ENCODE assay signal across 9 mouse cellular contexts in the genomic region with DNA sequence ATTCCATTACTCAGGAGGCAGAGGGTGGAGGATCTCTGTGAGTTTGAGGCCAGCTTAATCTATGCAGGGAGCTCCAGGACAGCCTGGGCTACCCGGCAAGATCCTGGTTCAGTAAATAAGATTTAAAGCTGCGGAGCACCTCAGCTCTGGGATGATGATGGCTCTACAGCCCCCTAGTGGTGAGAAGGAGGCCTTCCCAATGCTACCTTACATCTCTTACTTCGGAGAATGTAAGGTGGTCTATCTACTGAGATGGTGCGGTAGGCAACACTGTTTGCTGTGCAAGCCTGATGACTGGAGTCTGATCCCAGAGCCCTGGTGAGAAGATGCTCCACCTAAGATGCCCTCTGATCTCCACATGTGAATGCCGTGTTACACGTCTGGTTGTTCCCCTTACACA. TPM values are rescaled to one million over a fixed set of nuclear protein-coding genes. Genes with fewer than 3 reads are reported as not detected.
DNase-seq lines count a peak whose midpoint lies in the region; ATAC-seq and TF ChIP-seq lines count a peak whose summit lies in the region.
"Had no signal": no experiment of that assay in that cellular context is flagged by ENCODE, and none has a peak within 500 bp of the region (broad histone marks: within the 10 kb centered on the region; RNA-seq: fewer than 3 reads in every experiment).

No protein-coding gene starts in this region.

- no peaks in the 10 kb centered on the region for H3K4me1 ChIP-seq in spleen, adult 2 months (ENCODE audit: control insufficient read depth, insufficient read depth, insufficient read length)
- H3K4me1 ChIP-seq in forebrain, embryonic 13.5 days: no peaks in the 10 kb centered on the region
- H3K4me1 ChIP-seq in liver, embryonic 16.5 days (ENCODE audit: control insufficient read depth, low read depth, low read length): peaks cover 4% of the 10 kb centered on the region; the same call in 1 of the 2 replicates

- no peak overlapping the region for H3K4me2 ChIP-seq in forebrain, embryonic 13.5 days
- no peak overlapping the region for H3K4me2 ChIP-seq in liver, embryonic 16.5 days (ENCODE audit: low read depth, low read length)
- H3K4me2 ChIP-seq: heart, embryonic 13.5 days had no signal

- peak; percentile 20 for DNase-seq in adrenal gland, postnatal 14 days
- no peak for DNase-seq in adrenal gland, postnatal 25 days
- no peak for DNase-seq in spleen, adult 2 months (ENCODE audit: low read depth in 1 of 2, low spot score in 2 of 2)
- no peak for DNase-seq in spleen, postnatal 14 days (ENCODE audit: low spot score in 2 of 2)
- DNase-seq in splenic B cell, adult 2 months (ENCODE audit: low read depth, low spot score): peak; percentile 46
- DNase-seq in urinary bladder, adult 2 months (ENCODE audit: low spot score): no peak

- H3K27ac ChIP-seq in spleen, adult 2 months (ENCODE audit: insufficient read depth, low read length): no peak overlapping the region
- H3K27ac ChIP-seq in forebrain, embryonic 13.5 days: no peak overlapping the region
- no peak overlapping the region for H3K27ac ChIP-seq in liver, embryonic 16.5 days (ENCODE audit: low read length)
- H3K27ac ChIP-seq: heart, embryonic 13.5 days had no signal

- no peak for TF ChIP-seq POLR2A in spleen, adult 2 months (IDR thresholded peaks at IDR 0.05; ENCODE audit: low read depth, low read length)

- no peak overlapping the region for H3K4me3 ChIP-seq in spleen, adult 2 months (ENCODE audit: extremely low read depth, insufficient read depth, insufficient read length)
- no peak overlapping the region for H3K4me3 ChIP-seq in forebrain, embryonic 13.5 days
- H3K4me3 ChIP-seq in liver, embryonic 16.5 days (ENCODE audit: low read depth, low read length): no peak overlapping the region
- H3K4me3 ChIP-seq: heart, embryonic 13.5 days had no signal

- no peaks in the 10 kb centered on the region for H3K27me3 ChIP-seq in spleen, adult 2 months (ENCODE audit: control insufficient read depth, insufficient read depth, low read length)
- no peaks in the 10 kb centered on the region for H3K27me3 ChIP-seq in forebrain, embryonic 13.5 days
- H3K27me3 ChIP-seq in liver, embryonic 16.5 days (ENCODE audit: control insufficient read depth, insufficient read depth, low read depth, low read length): no peaks in the 10 kb centered on the region
- H3K27me3 ChIP-seq in splenic B cell, adult 2 months (ENCODE audit: control insufficient read depth, insufficient read depth, low read length, poor library complexity, severe bottlenecking): no peaks in the 10 kb centered on the region
- H3K27me3 ChIP-seq: heart, embryonic 13.5 days had no signal

- H3K36me3 ChIP-seq in spleen, adult 2 months (ENCODE audit: control insufficient read depth, insufficient read depth, low read length): no peaks in the 10 kb centered on the region
- H3K36me3 ChIP-seq in forebrain, embryonic 13.5 days (ENCODE audit: poor library complexity, severe bottlenecking): 0 out of 2 replicates have a peak, but pooled peaks cover 6% of the 10 kb centered on the region
- H3K36me3 ChIP-seq in liver, embryonic 16.5 days (ENCODE audit: control insufficient read depth, insufficient read depth): no peaks in the 10 kb centered on the region
- no peaks in the 10 kb centered on the region for H3K36me3 ChIP-seq in splenic B cell, adult 2 months (ENCODE audit: control insufficient read depth, insufficient read depth, low read length, poor library complexity, severe bottlenecking)

- peak; percentile 50; the same call in 1 of the 2 replicates for ATAC-seq in forebrain, embryonic 13.5 days
- ATAC-seq in liver, embryonic 16.5 days (ENCODE audit: low read depth): 0 out of 2 replicates have a peak, but pooled peaks have one; percentile 19

- H3K9me3 ChIP-seq in forebrain, embryonic 13.5 days (replicated peaks): no peaks in the 10 kb centered on the region
- no peaks in the 10 kb centered on the region for H3K9me3 ChIP-seq in liver, embryonic 16.5 days (replicated peaks; ENCODE audit: control insufficient read depth, low read length)
- H3K9me3 ChIP-seq: heart, embryonic 13.5 days had no signal

- 64% methylated on average over 6 of the region's 6 CpGs for WGBS in spleen, adult 2 months
- WGBS in forebrain, embryonic 13.5 days: 45% methylated on average over 6 of the region's 6 CpGs
- WGBS in liver, embryonic 16.5 days (ENCODE audit: insufficient replicate concordance): 48% methylated on average over 6 of the region's 6 CpGs

- no peak overlapping the region for H3K9ac ChIP-seq in forebrain, embryonic 13.5 days
- H3K9ac ChIP-seq in liver, embryonic 16.5 days (ENCODE audit: low read depth, low read length): no peak overlapping the region
- H3K9ac ChIP-seq: heart, embryonic 13.5 days had no signal

- TF ChIP-seq CTCF in spleen, adult 2 months (IDR thresholded peaks at IDR 0.05; ENCODE audit: extremely low read depth, insufficient read depth, insufficient read length, insufficient replicate concordance): peak; percentile 35; the same call in 1 of the 2 replicates

RNA-seq across cellular contexts. Expression of a gene that starts 17.5 kb away (rescaled TPM):
- 22.3 and 24.3 TPM in 2 replicates for total RNA-seq in adrenal gland, postnatal 14 days (2021)
- 29.7 and 55.5 TPM in 2 replicates for total RNA-seq in adrenal gland, postnatal 25 days (2021)
- polyA plus RNA-seq in spleen, adult 2 months (2012; rRNA removed): 4.0 and 4.5 TPM in 2 replicates
- polyA plus RNA-seq in forebrain, embryonic 13.5 days (2015; fragmentation: Nextera tagmentation; extraction: Ambion mirVana): 3.5 and 4.0 TPM in 2 replicates
- polyA plus RNA-seq in liver, embryonic 16.5 days (2015; fragmentation: Nextera tagmentation; extraction: Ambion mirVana): 2.9 and 3.8 TPM in 2 replicates
- polyA plus RNA-seq in urinary bladder, adult 2 months (2012; rRNA removed): 66.9 and 67.9 TPM in 2 replicates

RNA-seq across cellular contexts. Expression of a gene that starts 30.1 kb away (rescaled TPM):
- not detected in 2 replicates for total RNA-seq in adrenal gland, postnatal 14 days (2021)
- total RNA-seq in adrenal gland, postnatal 25 days (2021): not detected in 2 replicates
- not detected in 2 replicates for polyA plus RNA-seq in spleen, adult 2 months (2012; rRNA removed)
- polyA plus RNA-seq in forebrain, embryonic 13.5 days (2015; fragmentation: Nextera tagmentation; extraction: Ambion mirVana): not detected in 2 replicates
- polyA plus RNA-seq in liver, embryonic 16.5 days (2015; fragmentation: Nextera tagmentation; extraction: Ambion mirVana): not detected in 2 replicates
- polyA plus RNA-seq in urinary bladder, adult 2 months (2012; rRNA removed): not detected in 2 replicates
- polyA plus RNA-seq: heart, embryonic 13.5 days had no signal

RNA-seq across cellular contexts. Expression of a gene that starts 30.8 kb away (rescaled TPM):
- total RNA-seq in adrenal gland, postnatal 14 days (2021): 83.9 and 85.7 TPM in 2 replicates
- total RNA-seq in adrenal gland, postnatal 25 days (2021): 82.5 and 88.5 TPM in 2 replicates
- polyA plus RNA-seq in spleen, adult 2 months (2012; rRNA removed): 15.5 and 16.7 TPM in 2 replicates
- polyA plus RNA-seq in forebrain, embryonic 13.5 days (2015; fragmentation: Nextera tagmentation; extraction: Ambion mirVana): 77.3 and 80.1 TPM in 2 replicates
- 29.9 and 32.5 TPM in 2 replicates for polyA plus RNA-seq in liver, embryonic 16.5 days (2015; fragmentation: Nextera tagmentation; extraction: Ambion mirVana)
- 77.7 and 78.5 TPM in 2 replicates for polyA plus RNA-seq in urinary bladder, adult 2 months (2012; rRNA removed)

Comparison
In these comparisons a context has a peak if more than half of its experiments do, and no peak if none do; other contexts are left out.
1. DNase-seq: peak in adrenal gland, postnatal 14 days (single experiment) and splenic B cell, adult 2 months (single experiment); none in adrenal gland, postnatal 25 days (single experiment), spleen, adult 2 months (0 of 2), spleen, postnatal 14 days (0 of 2) and urinary bladder, adult 2 months (single experiment).
2. RNA of a gene that starts 17.5 kb away (polyA plus RNA-seq): 66.9 to 67.9 TPM in urinary bladder, adult 2 months; 4.0 to 4.5 TPM in spleen, adult 2 months, 2.9 to 3.8 TPM in liver, embryonic 16.5 days and 3.5 to 4.0 TPM in forebrain, embryonic 13.5 days; every median in the first group is over 10 times any median in the second.